Mouse (Mus musculus) macrophage (primary cell): Measurements from ENCODE around the gene Lrrc23. TPM values are rescaled to one million over a fixed set of nuclear protein-coding genes. Genes with fewer than 3 reads are reported as not detected.

ENCODE experiments used
- H3K27ac ChIP-seq: fragments of 350-480 bp; formaldehyde crosslinking; 2 replicates; pipeline ENCODE4 v1.9.0; 2021
- H3K36me3 ChIP-seq: fragments of 350-480 bp; formaldehyde crosslinking; 2 replicates; pipeline ENCODE4 v1.9.0; 2021; ENCODE audit errors: inconsistent target
- H3K4me3 ChIP-seq: fragments of 350-480 bp; formaldehyde crosslinking; 2 replicates; pipeline ENCODE4 v1.9.0; 2021; ENCODE audit errors: inconsistent target
- H3K79me2 ChIP-seq: fragments of 350-480 bp; formaldehyde crosslinking; 2 replicates; pipeline ENCODE4 v1.9.0; 2021; ENCODE audit errors: inconsistent target
- WGBS: methylation state at CpG from one replicate; pipeline ENCODE4 v1.1.7; 2026; ENCODE audit warnings: inconsistent platforms; ENCODE audit not compliant: missing documents; 5-methylcytosine and 5-hydroxymethylcytosine counted together
- polyA plus RNA-seq: library from polyadenylated mRNA; stranded (reverse); fragments of 250-400 nt; gene quantifications from 3 replicates; pipeline ENCODE4 v1.2.4, GENCODE M21; 2018; ENCODE audit warnings: inconsistent platforms

Lrrc23 gene
- polyA plus RNA-seq, 1 experiment from 2014 or later, result not detected

- peak within 1 kb of the TSS; percentile 94 for H3K27ac ChIP-seq
- no peaks in the 10 kb centered on the region for H3K36me3 ChIP-seq
- peak within 1 kb of the TSS; percentile 21 for H3K4me3 ChIP-seq
- WGBS, result 26% methylated on average over 15 of the region's 15 CpGs
- peaks cover 11% of the 10 kb centered on the region; the same call in 1 of the 2 replicates for H3K79me2 ChIP-seq
Observed at GRCm38 (mm10) chr6:124738511-124739023, 41.0 kb downstream of the Lrrc23 start, which contains the start of gene Ptpn6. Gene Ptpn6, minus strand, starts transcription at chr6:124738714.

- Histone ChIP-seq H3K4me3 (no peak overlapping the region), H3K79me2 (peaks cover 26% of the 10 kb centered on the region), H3K27ac (no peak overlapping the region), H3K36me3 (no peaks in the 10 kb centered on the region)
- WGBS, result 89% methylated on average over 11 of the region's 11 CpGs
Observed at GRCm38 (mm10) chr6:124737040-124737439, 42.5 kb downstream of the Lrrc23 start.

- no peak overlapping the region for H3K4me3 ChIP-seq
- no peak overlapping the region for H3K27ac ChIP-seq
- peaks cover 43% of the 10 kb centered on the region for H3K79me2 ChIP-seq
- WGBS, result 80% methylated on average over 3 of the region's 3 CpGs
- peaks cover 7% of the 10 kb centered on the region; the same call in 1 of the 2 replicates for H3K36me3 ChIP-seq
Observed at GRCm38 (mm10) chr6:124734417-124734816, 45.1 kb downstream of the Lrrc23 start.

GRCm38 (mm10) chr6:124732476-124733370, 46.8 kb downstream of the Lrrc23 start:
- Histone ChIP-seq H3K27ac (peak overlapping the region; percentile 98), H3K79me2 (peaks cover 54% of the 10 kb centered on the region), H3K4me3 (peak overlapping the region; percentile 98), H3K36me3 (peaks cover 19% of the 10 kb centered on the region)
- WGBS, result under 1% methylated on average over 18 of the region's 19 CpGs

GRCm38 (mm10) chr6:124731038-124731437, 48.5 kb downstream of the Lrrc23 start:
- Histone ChIP-seq H3K4me3 (peak overlapping the region; percentile 98), H3K36me3 (peaks cover 32% of the 10 kb centered on the region), H3K79me2 (peaks cover 70% of the 10 kb centered on the region), H3K27ac (peak overlapping the region; percentile 98)
- WGBS, result 76% methylated on average over 7 of the region's 7 CpGs

- WGBS, result 6% methylated on average over 8 of the region's 8 CpGs
- H3K36me3 ChIP-seq, result peaks cover 39% of the 10 kb centered on the region
- peak overlapping the region; percentile 18; the same call in 1 of the 2 replicates for H3K4me3 ChIP-seq
- peak overlapping the region; percentile 98 for H3K27ac ChIP-seq
- peaks cover 80% of the 10 kb centered on the region for H3K79me2 ChIP-seq
Observed at GRCm38 (mm10) chr6:124729850-124730705, 49.4 kb downstream of the Lrrc23 start.

GRCm38 (mm10) chr6:124728621-124729020, 50.9 kb downstream of the Lrrc23 start:
- WGBS, result 89% methylated on average over 8 of the region's 10 CpGs
- Histone ChIP-seq H3K27ac (peak overlapping the region; percentile 98; the same call in 1 of the 2 replicates), H3K4me3 (no peak overlapping the region), H3K36me3 (peaks cover 51% of the 10 kb centered on the region), H3K79me2 (peaks cover 90% of the 10 kb centered on the region)

- Histone ChIP-seq H3K36me3 (peaks cover 62% of the 10 kb centered on the region), H3K4me3 (no peak overlapping the region), H3K27ac (peak overlapping the region; percentile 80), H3K79me2 (peaks cover 56% of the 10 kb centered on the region)
- 57% methylated on average over 9 of the region's 10 CpGs for WGBS
Observed at GRCm38 (mm10) chr6:124724472-124724871, 55.1 kb downstream of the Lrrc23 start.

GRCm38 (mm10) chr6:124723541-124723940, 56.0 kb downstream of the Lrrc23 start:
- H3K79me2 ChIP-seq, result peaks cover 47% of the 10 kb centered on the region
- WGBS, result 0% methylated on average over 8 of the region's 8 CpGs
- peak overlapping the region; percentile 80 for H3K27ac ChIP-seq
- peaks cover 58% of the 10 kb centered on the region for H3K36me3 ChIP-seq
- H3K4me3 ChIP-seq, result no peak overlapping the region

- Histone ChIP-seq H3K27ac (peak overlapping the region; percentile 80), H3K36me3 (peaks cover 52% of the 10 kb centered on the region), H3K79me2 (peaks cover 41% of the 10 kb centered on the region), H3K4me3 (no peak overlapping the region)
- WGBS, result 76% methylated on average over 6 of the region's 6 CpGs
Observed at GRCm38 (mm10) chr6:124722876-124723473, 56.6 kb downstream of the Lrrc23 start.

GRCm38 (mm10) chr6:124720904-124721303, 58.6 kb downstream of the Lrrc23 start:
- H3K36me3 ChIP-seq, result peaks cover 41% of the 10 kb centered on the region
- H3K79me2 ChIP-seq, result peaks cover 20% of the 10 kb centered on the region
- peak overlapping the region; percentile 10; the same call in 1 of the 2 replicates for H3K27ac ChIP-seq
- 21% methylated on average over 11 of the region's 11 CpGs for WGBS
- H3K4me3 ChIP-seq, result no peak overlapping the region
